ENCODE assay signal across 8 mouse cellular contexts in genomic region chr9:76014631-76015531, GRCm38 (mm10). TPM values are rescaled to one million over a fixed set of nuclear protein-coding genes. Genes with fewer than 3 reads are reported as not detected.
A peak's percentile ranks its signal among the peaks of the same experiment; 100 is the strongest.
DNase-seq lines count a peak whose midpoint lies in the region; ATAC-seq and TF ChIP-seq lines count a peak whose summit lies in the region.

Gene Hmgcll1 (plus strand): TSS chr9:76014855.

- DNase-seq in layer of hippocampus, adult 11-12 months (ENCODE audit: low spot score), result peak; percentile 65
- DNase-seq in layer of hippocampus, adult 9-10 months (ENCODE audit: low spot score), result no peak
- peak; percentile 15 for DNase-seq in c-Kit-positive CD71-positive TER-119-positive erythroid progenitor cells, embryonic 14.5 days (ENCODE audit: low spot score)
- DNase-seq in layer of hippocampus, adult 2 months (ENCODE audit: low spot score in 2 of 2), result peak; percentile 49 to 59
- DNase-seq in liver, postnatal 0 days, result peak; percentile 29
- peak; percentile 69 to 70 for DNase-seq in right cerebral cortex, postnatal 36 days (ENCODE audit: low spot score in 2 of 2)

- no peaks in the 10 kb centered on the region for H3K9me3 ChIP-seq in forebrain, embryonic 13.5 days (replicated peaks)
- no peaks in the 10 kb centered on the region for H3K9me3 ChIP-seq in liver, postnatal 0 days (ENCODE audit: low read length)

- peak within 1 kb of the TSS; percentile 81 for H3K27ac ChIP-seq in forebrain, embryonic 13.5 days
- H3K27ac ChIP-seq in layer of hippocampus, adult 2 months, result peak within 1 kb of the TSS; percentile 89
- H3K27ac ChIP-seq in liver, postnatal 0 days (ENCODE audit: low read depth), result peak within 1 kb of the TSS; percentile 55

- H3K4me1 ChIP-seq in forebrain, embryonic 13.5 days, result peaks cover 15% of the 10 kb centered on the region
- peaks cover 8% of the 10 kb centered on the region; the same call in 1 of the 2 replicates for H3K4me1 ChIP-seq in liver, postnatal 0 days (ENCODE audit: insufficient read depth)

- peak within 1 kb of the TSS; percentile 84 for H3K9ac ChIP-seq in forebrain, embryonic 13.5 days
- H3K9ac ChIP-seq in liver, postnatal 0 days (replicated peaks), result peak within 1 kb of the TSS; percentile 63

- no peak for TF ChIP-seq EP300 in liver, postnatal 0 days (IDR thresholded peaks at IDR 0.05; ENCODE audit: low read depth)

- WGBS in forebrain, embryonic 13.5 days, result 2% methylated on average over 40 of the region's 40 CpGs
- WGBS in liver, postnatal 0 days (ENCODE audit: insufficient replicate concordance), result 17% methylated on average over 40 of the region's 40 CpGs

- no peaks in the 10 kb centered on the region for H3K27me3 ChIP-seq in forebrain, embryonic 13.5 days
- H3K27me3 ChIP-seq in liver, postnatal 0 days (ENCODE audit: insufficient read depth, low read length), result no peaks in the 10 kb centered on the region

- no peak for TF ChIP-seq CTCF in layer of hippocampus, adult 2 months (conservative IDR thresholded peaks at IDR 0.05)
- no peak for TF ChIP-seq CTCF in liver, postnatal 0 days (IDR thresholded peaks at IDR 0.05; ENCODE audit: low read depth)

- no peaks in the 10 kb centered on the region for H3K36me3 ChIP-seq in forebrain, embryonic 13.5 days (ENCODE audit: poor library complexity, severe bottlenecking)
- no peaks in the 10 kb centered on the region for H3K36me3 ChIP-seq in liver, postnatal 0 days (replicated peaks; ENCODE audit: insufficient read depth, low read length)

- peak within 1 kb of the TSS; percentile 84 for H3K4me2 ChIP-seq in forebrain, embryonic 13.5 days
- H3K4me2 ChIP-seq in liver, postnatal 0 days (ENCODE audit: low read depth, low read length), result peak within 1 kb of the TSS; percentile 83

- peak within 1 kb of the TSS; percentile 61 for H3K4me3 ChIP-seq in forebrain, embryonic 13.5 days
- peak within 1 kb of the TSS; percentile 67 for H3K4me3 ChIP-seq in layer of hippocampus, adult 2 months
- H3K4me3 ChIP-seq in liver, postnatal 0 days (ENCODE audit: low read depth, low read length), result peak within 1 kb of the TSS; percentile 56

- ATAC-seq in forebrain, embryonic 13.5 days, result peak; percentile 91
- ATAC-seq in liver, postnatal 0 days, result peak; percentile 53
- no peak for ATAC-seq in megakaryocyte, adult 5-6 weeks (ENCODE audit: poor library complexity, severe bottlenecking)

RNA-seq across cellular contexts. Expression of gene Hmgcll1, which starts in this region (rescaled TPM):
- 11.6 and 17.3 TPM in 2 replicates for polyA plus RNA-seq in forebrain, embryonic 13.5 days (2015; fragmentation: Nextera tagmentation; extraction: Ambion mirVana)
- total RNA-seq in layer of hippocampus, adult 2 months (2021), result 10 to 100 TPM; 11.6 to 15.3 TPM
- polyA plus RNA-seq in liver, postnatal 0 days (2015; fragmentation: Nextera tagmentation; extraction: Ambion mirVana), result 0.32 and 0.35 TPM in 2 replicates
- total RNA-seq in megakaryocyte, adult 5-6 weeks (2015), result 0.54 TPM in 1 of 2 replicates, not detected in the other
- total RNA-seq in megakaryocyte, adult 5-6 weeks (2017), result 1.1 TPM in 1 of 2 replicates, not detected in the other

Comparison
In these comparisons a context has a peak if more than half of its experiments do, and no peak if none do; other contexts are left out.
1. RNA of gene Hmgcll1 (total RNA-seq): 11.6 to 15.3 TPM in layer of hippocampus, adult 2 months; 0.54 to 1.1 TPM in megakaryocyte, adult 5-6 weeks; every median in the first group is over 4 times any median in the second.
2. Peak in DNase-seq, ATAC-seq, H3K4me3 ChIP-seq, H3K27ac ChIP-seq, H3K9ac ChIP-seq and H3K4me2 ChIP-seq in liver, postnatal 0 days; RNA of the gene not detected or under 1 TPM.
3. Peak in every context shown above with its lines, with median percentiles within 50 percentile points of each other: H3K27ac ChIP-seq and H3K4me3 ChIP-seq.